Mouse (Mus musculus): ENCODE measurements around the gene Gpr4.

Gene Gpr4

GRCm38 (mm10) chr7:19196676-19197075 is 15.7 kb upstream of the Gpr4 start:
- no peak for DNase-seq

- no peak for DNase-seq
Observed at GRCm38 (mm10) chr7:19197985-19198384, 14.4 kb upstream of the Gpr4 start.

GRCm38 (mm10) chr7:19201660-19202059 is 10.7 kb upstream of the Gpr4 start:
- no peak for DNase-seq

GRCm38 (mm10) chr7:19202065-19202850 is 10.1 kb upstream of the Gpr4 start:
- no peak for DNase-seq

GRCm38 (mm10) chr7:19208201-19208910 is 4.0 kb upstream of the Gpr4 start:
- no peak for DNase-seq

- DNase-seq: peak in 1 of 2 experiments; percentile 52
Observed at GRCm38 (mm10) chr7:19208944-19209472, 3.3 kb upstream of the Gpr4 start.

GRCm38 (mm10) chr7:19209494-19209893 is 2.8 kb upstream of the Gpr4 start:
- no peak for DNase-seq

- no peak for DNase-seq
Observed at GRCm38 (mm10) chr7:19210010-19210409, 2.3 kb upstream of the Gpr4 start.

- no peak for DNase-seq
Observed at GRCm38 (mm10) chr7:19211041-19211675, 1.2 kb upstream of the Gpr4 start.

GRCm38 (mm10) chr7:19213385-19213784 is 1.0 kb downstream of the Gpr4 start:
- no peak for DNase-seq

GRCm38 (mm10) chr7:19214369-19214768 is 2.0 kb downstream of the Gpr4 start:
- no peak for DNase-seq

GRCm38 (mm10) chr7:19214940-19215339 is 2.6 kb downstream of the Gpr4 start:
- no peak for DNase-seq

- no peak for DNase-seq
Observed at GRCm38 (mm10) chr7:19217492-19217891, 5.2 kb downstream of the Gpr4 start.

GRCm38 (mm10) chr7:19217944-19218343 is 5.6 kb downstream of the Gpr4 start:
- DNase-seq: no peak

GRCm38 (mm10) chr7:19220061-19220460 is 7.7 kb downstream of the Gpr4 start:
- DNase-seq: no peak

- no peak for DNase-seq
Observed at GRCm38 (mm10) chr7:19222189-19222588, 9.9 kb downstream of the Gpr4 start.

- DNase-seq: no peak
Observed at GRCm38 (mm10) chr7:19222875-19223274, 10.5 kb downstream of the Gpr4 start.

GRCm38 (mm10) chr7:19224933-19225332 is 12.6 kb downstream of the Gpr4 start:
- no peak for DNase-seq

- DNase-seq: peak in 1 of 2 experiments; percentile 36
Observed at GRCm38 (mm10) chr7:19226817-19227797, 14.8 kb downstream of the Gpr4 start.

- DNase-seq: peak; percentile 100
Observed at GRCm38 (mm10) chr7:19227883-19228792, 15.8 kb downstream of the Gpr4 start, which contains the start of gene Opa3. Gene Opa3 (plus strand): TSS chr7:19228334.

GRCm38 (mm10) chr7:19228793-19229148 is 16.4 kb downstream of the Gpr4 start:
- no peak for DNase-seq
